Mouse (Mus musculus): Measurements from ENCODE around the gene Gli1. TPM values are rescaled to one million over a fixed set of nuclear protein-coding genes. Genes with fewer than 3 reads are reported as not detected.

Gli1 gene
- total RNA-seq (2021) = 1 to 10 TPM; 5.2 to 5.6 TPM
- long read RNA-seq, experiment 1 = 0 reads
- long read RNA-seq, experiment 2 = 0 reads

- peak; percentile 90 for DNase-seq
Measured at GRCm38 (mm10) chr10:127341891-127342639, at the start of gene Gli1. Gene Gli1 (minus strand): TSS chr10:127341974.

- DNase-seq = no peak
Measured at GRCm38 (mm10) chr10:127381743-127382134, 40.0 kb upstream of the Gli1 start.

- DNase-seq = peak; percentile 81
Measured at GRCm38 (mm10) chr10:127380767-127381742, 39.3 kb upstream of the Gli1 start.

- DNase-seq = peak; percentile 94
Measured at GRCm38 (mm10) chr10:127380251-127380691, 38.5 kb upstream of the Gli1 start, which contains the start of gene R3hdm2. Gene R3hdm2 (plus strand): TSS chr10:127380327.

- no peak for DNase-seq
Measured at GRCm38 (mm10) chr10:127379654-127380053, 37.9 kb upstream of the Gli1 start.

GRCm38 (mm10) chr10:127377700-127378099 lies 35.9 kb upstream of the Gli1 start:
- no peak for DNase-seq

GRCm38 (mm10) chr10:127371023-127371422 lies 29.2 kb upstream of the Gli1 start:
- DNase-seq = no peak

GRCm38 (mm10) chr10:127369834-127370820 lies 28.4 kb upstream of the Gli1 start, which contains the start of gene Inhbc:
Gene Inhbc (minus strand): TSS chr10:127370431.
- no peak for DNase-seq

- DNase-seq = no peak
Measured at GRCm38 (mm10) chr10:127368273-127368672, 26.5 kb upstream of the Gli1 start.

GRCm38 (mm10) chr10:127367116-127367515 lies 25.3 kb upstream of the Gli1 start:
- no peak for DNase-seq

- DNase-seq = no peak
Measured at GRCm38 (mm10) chr10:127360714-127361113, 18.9 kb upstream of the Gli1 start.

GRCm38 (mm10) chr10:127355336-127355735 lies 13.6 kb upstream of the Gli1 start:
- DNase-seq = no peak

- DNase-seq = peak; percentile 64
Measured at GRCm38 (mm10) chr10:127353909-127354895, 12.4 kb upstream of the Gli1 start, which contains the start of gene Inhbe. Gene Inhbe (minus strand): TSS chr10:127354411.

- no peak for DNase-seq
Measured at GRCm38 (mm10) chr10:127352766-127353165, 11.0 kb upstream of the Gli1 start.

- no peak for DNase-seq
Measured at GRCm38 (mm10) chr10:127352187-127352586, 10.4 kb upstream of the Gli1 start.

GRCm38 (mm10) chr10:127351719-127352118 lies 9.9 kb upstream of the Gli1 start:
- DNase-seq = no peak

- DNase-seq = no peak
Measured at GRCm38 (mm10) chr10:127351285-127351595, 9.5 kb upstream of the Gli1 start.

GRCm38 (mm10) chr10:127350594-127351284 lies 9.0 kb upstream of the Gli1 start:
- DNase-seq = peak; percentile 80

- no peak for DNase-seq
Measured at GRCm38 (mm10) chr10:127349810-127350209, 8.0 kb upstream of the Gli1 start.

- DNase-seq = peak; percentile 51
Measured at GRCm38 (mm10) chr10:127348957-127349356, 7.2 kb upstream of the Gli1 start.

Data from adrenal gland, postnatal 10 days (tissue).